Mouse (Mus musculus) heart, postnatal 0 days (tissue): ENCODE data around the gene Rbfox1. TPM values are rescaled to one million over a fixed set of nuclear protein-coding genes. Genes with fewer than 3 reads are reported as not detected.

Experiments used
- ATAC-seq: fragments of 200-750 bp; cut with Nextera tagmentation; 2 replicates; pipeline ENCODE4 v1.8.0; 2017; ENCODE audit warnings: low read depth, moderate number of reproducible peaks, moderate library complexity; ENCODE audit not compliant: insufficient read depth
- DNase-seq: peaks from one replicate; pipeline ENCODE4 v3.0.0-alpha.2; 2016; ENCODE audit warnings: low spot score
- H3K27ac ChIP-seq: fragments of 300-500 bp; sonication (generic); 2 replicates; pipeline ENCODE4 v1.5.1; 2014; ENCODE audit warnings: low read depth, mild to moderate bottlenecking
- H3K27me3 ChIP-seq: fragments of 300-500 bp; sonication (generic); 2 replicates; pipeline ENCODE4 v1.6.1; 2014; ENCODE audit warnings: low read length, mixed read lengths; ENCODE audit not compliant: control insufficient read depth, insufficient read depth
- H3K36me3 ChIP-seq: fragments of 300-500 bp; sonication (generic); replicated peaks from 2 replicates; pipeline ENCODE4 v1.6.1; 2014; ENCODE audit warnings: low read length, mixed read lengths; ENCODE audit not compliant: control insufficient read depth, insufficient read depth
- H3K4me1 ChIP-seq: fragments of 300-500 bp; sonication (generic); 2 replicates; pipeline ENCODE4 v1.6.1; 2014; ENCODE audit warnings: antibody characterized with exemption; ENCODE audit not compliant: control insufficient read depth, insufficient read depth
- H3K4me2 ChIP-seq: fragments of 300-500 bp; sonication (generic); 2 replicates; pipeline ENCODE4 v1.6.1; 2014; ENCODE audit warnings: low read depth, mild to moderate bottlenecking, low read length, moderate library complexity
- H3K4me3 ChIP-seq: fragments of 300-500 bp; sonication (generic); 2 replicates; pipeline ENCODE4 v1.5.1; 2014; ENCODE audit warnings: low read depth, low read length
- H3K9ac ChIP-seq: fragments of 300-500 bp; sonication (generic); replicated peaks from 2 replicates; pipeline ENCODE4 v1.6.1; 2014; ENCODE audit warnings: low read depth, low read length, mixed read lengths
- H3K9me3 ChIP-seq: fragments of 300-500 bp; sonication (generic); replicated peaks from 2 replicates; pipeline ENCODE4 v1.6.1; 2016; ENCODE audit warnings: low read length; ENCODE audit not compliant: control insufficient read depth
- CTCF ChIP-seq: IDR thresholded peaks from 2 replicates; pipeline ENCODE4 v1.5.1; 2016; ENCODE audit warnings: antibody characterized with exemption, control low read depth, low read depth
- EP300 ChIP-seq: IDR thresholded peaks from 2 replicates; pipeline ENCODE4 v1.6.1; 2016; ENCODE audit warnings: antibody characterized with exemption, low read depth
- whole genome bisulfite sequencing: fragments of 180-500 bp; shearing (Covaris S2); extraction: QIAGEN DNeasy Blood & Tissue Kit; methylation state at CpG from one replicate; pipeline ENCODE4 v1.1.7; 2014; 5-methylcytosine and 5-hydroxymethylcytosine counted together
- polyA plus RNA-seq: library from polyadenylated mRNA; unstranded; fragments of >200 nt; fragmentation: Nextera tagmentation; extraction: Ambion mirVana; gene quantifications from 2 replicates; pipeline ENCODE4 v1.2.1, GENCODE M21; 2015
- total RNA-seq: library from RNA; depleted of rRNA; stranded (reverse); fragments of >200 nt; gene quantifications from 2 replicates; pipeline ENCODE4 v1.2.3, GENCODE M21; 2014; ENCODE audit warnings: low replicate concordance

Rbfox1 gene
- total and polyA plus RNA-seq, 2 experiments from 2014 or later, result 6.0 to 15.3 TPM

DNA sequence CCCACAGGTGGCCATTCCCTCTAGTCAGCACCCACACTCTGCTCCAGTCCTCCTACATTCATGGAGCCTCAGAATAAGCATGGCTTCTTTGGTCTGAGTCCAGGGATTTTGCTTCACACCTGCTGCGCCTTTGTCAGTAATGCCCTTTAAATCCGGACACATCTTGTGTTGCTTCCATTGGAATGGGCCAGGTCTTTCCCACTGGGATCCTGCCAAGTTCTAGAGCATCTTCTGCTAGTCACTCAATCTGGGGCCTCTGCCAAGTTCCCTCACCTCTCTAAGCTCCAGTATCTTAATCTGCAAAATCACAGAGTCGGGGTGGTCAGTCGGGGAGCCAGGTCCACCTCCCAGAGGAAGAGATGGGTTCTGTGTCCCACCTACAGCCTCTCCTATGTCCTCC lies 20.8 kb upstream of the Rbfox1 start:
- TF ChIP-seq CTCF, result no peak
- no peak for TF ChIP-seq EP300
- ATAC-seq, result no peak
- H3K4me1 ChIP-seq, result no peaks in the 10 kb centered on the region
- H3K9me3 ChIP-seq, result no peaks in the 10 kb centered on the region
- H3K9ac ChIP-seq, result no peak overlapping the region
- no peak overlapping the region for H3K4me2 ChIP-seq
- 71% methylated on average over 4 of the region's 4 CpGs for whole genome bisulfite sequencing
- H3K4me3 ChIP-seq, result no peak overlapping the region
- no peaks in the 10 kb centered on the region for H3K27me3 ChIP-seq
- no peak overlapping the region for H3K27ac ChIP-seq
- no peaks in the 10 kb centered on the region for H3K36me3 ChIP-seq
- DNase-seq, result no peak

DNA sequence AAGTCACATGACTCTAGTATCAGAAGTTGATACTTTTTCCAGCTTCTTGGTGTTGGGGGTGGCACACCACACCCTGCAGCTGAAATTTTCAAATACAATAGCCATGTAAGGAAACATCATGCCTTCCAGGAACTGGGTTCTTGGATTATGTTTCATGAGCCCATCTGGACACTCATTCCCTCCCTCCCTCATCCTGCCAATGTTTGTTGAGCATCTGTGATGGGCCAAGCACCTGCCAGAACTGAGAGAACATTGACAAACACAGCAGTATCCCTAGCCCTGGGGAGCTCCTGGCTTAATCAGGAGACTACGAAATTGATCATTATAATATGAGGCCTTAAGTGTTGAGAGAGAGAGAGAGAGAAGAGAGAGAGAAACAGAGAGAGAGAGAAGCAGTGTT lies 18.2 kb upstream of the Rbfox1 start:
- 68% methylated on average over 1 of the region's 1 CpGs for WGBS
- no peaks in the 10 kb centered on the region for H3K9me3 ChIP-seq
- H3K4me2 ChIP-seq, result no peak overlapping the region
- no peak for ATAC-seq
- H3K27me3 ChIP-seq, result no peaks in the 10 kb centered on the region
- no peak overlapping the region for H3K9ac ChIP-seq
- H3K4me1 ChIP-seq, result no peaks in the 10 kb centered on the region
- no peak overlapping the region for H3K4me3 ChIP-seq
- no peaks in the 10 kb centered on the region for H3K36me3 ChIP-seq
- TF ChIP-seq CTCF, result no peak
- no peak for TF ChIP-seq EP300
- no peak overlapping the region for H3K27ac ChIP-seq
- no peak for DNase-seq

DNA sequence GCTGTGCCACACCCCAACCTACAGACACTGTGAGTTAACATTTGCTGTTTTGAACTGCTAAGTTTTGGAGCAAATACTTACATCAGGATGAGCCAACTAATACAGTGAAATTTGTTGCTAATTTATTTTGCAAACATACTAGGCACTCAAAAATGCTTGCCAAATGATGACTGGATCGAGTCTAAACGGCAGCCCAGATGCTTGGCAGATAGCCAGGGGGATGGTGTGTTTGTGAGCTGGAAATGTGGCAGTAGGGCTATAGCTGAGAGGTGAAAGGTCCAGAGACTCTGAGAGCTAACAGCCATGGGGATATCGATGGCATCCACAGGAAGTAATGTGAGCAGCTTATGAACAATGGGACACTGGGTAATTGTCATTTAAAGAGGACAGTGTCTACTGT lies 14.8 kb upstream of the Rbfox1 start:
- Histone ChIP-seq H3K4me2 (no peak overlapping the region), H3K4me3 (no peak overlapping the region), H3K9ac (no peak overlapping the region), H3K27ac (no peak overlapping the region), H3K4me1 (no peaks in the 10 kb centered on the region), H3K9me3 (no peaks in the 10 kb centered on the region), H3K27me3 (no peaks in the 10 kb centered on the region), H3K36me3 (no peaks in the 10 kb centered on the region)
- 36% methylated on average over 3 of the region's 3 CpGs for WGBS
- DNase-seq (no peak), ATAC-seq (no peak)
- TF ChIP-seq CTCF (no peak), EP300 (no peak)

GRCm38 (mm10) chr16:5881820-5882219 lies 3.3 kb upstream of the Rbfox1 start:
- TF ChIP-seq EP300, result no peak
- peak; percentile 93 for TF ChIP-seq CTCF

DNA sequence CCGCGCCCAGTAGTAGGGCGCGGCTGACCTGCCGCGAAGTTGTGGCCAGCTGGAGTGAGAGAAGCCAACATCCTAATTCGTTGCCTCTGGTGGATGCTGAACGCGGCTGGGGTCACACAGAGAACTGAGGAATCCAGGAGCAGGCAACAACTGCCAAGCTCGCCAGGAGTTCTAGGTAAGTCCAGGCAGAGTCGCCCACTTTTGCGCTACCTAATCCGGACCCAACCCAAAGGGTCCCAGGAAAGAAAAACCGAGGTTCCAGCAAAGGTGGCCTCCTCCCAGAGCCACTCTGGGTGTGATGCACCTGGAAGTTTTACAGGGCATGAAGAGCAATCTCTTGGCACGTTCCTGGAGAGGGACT lies 515 bp downstream of the Rbfox1 start:
- no peak for ATAC-seq
- Histone ChIP-seq H3K9ac (no peak overlapping the region), H3K27ac (no peak overlapping the region), H3K9me3 (no peaks in the 10 kb centered on the region), H3K4me3 (peak overlapping the region; percentile 44), H3K36me3 (no peaks in the 10 kb centered on the region), H3K27me3 (peaks cover 23% of the 10 kb centered on the region), H3K4me1 (no peaks in the 10 kb centered on the region), H3K4me2 (peak overlapping the region; percentile 67)
- DNase-seq, result no peak
- no peak for TF ChIP-seq CTCF
- no peak for TF ChIP-seq EP300
- WGBS, result 9% methylated on average over 15 of the region's 15 CpGs

More at GRCm38 (mm10) chr16:5881820-5882219, 3.3 kb upstream of the Rbfox1 start:
- H3K27me3 ChIP-seq, result peaks cover 23% of the 10 kb centered on the region
- no peak overlapping the region for H3K4me2 ChIP-seq
- ATAC-seq, result peak; percentile 53; the same call in 1 of the 2 replicates
- DNase-seq, result peak; percentile 79
- H3K9ac ChIP-seq, result no peak overlapping the region
- no peaks in the 10 kb centered on the region for H3K36me3 ChIP-seq
- no peaks in the 10 kb centered on the region for H3K4me1 ChIP-seq
- no peaks in the 10 kb centered on the region for H3K9me3 ChIP-seq
- H3K27ac ChIP-seq, result no peak overlapping the region
- WGBS, result 0% methylated on average over 4 of the region's 4 CpGs
- no peak overlapping the region for H3K4me3 ChIP-seq

DNA sequence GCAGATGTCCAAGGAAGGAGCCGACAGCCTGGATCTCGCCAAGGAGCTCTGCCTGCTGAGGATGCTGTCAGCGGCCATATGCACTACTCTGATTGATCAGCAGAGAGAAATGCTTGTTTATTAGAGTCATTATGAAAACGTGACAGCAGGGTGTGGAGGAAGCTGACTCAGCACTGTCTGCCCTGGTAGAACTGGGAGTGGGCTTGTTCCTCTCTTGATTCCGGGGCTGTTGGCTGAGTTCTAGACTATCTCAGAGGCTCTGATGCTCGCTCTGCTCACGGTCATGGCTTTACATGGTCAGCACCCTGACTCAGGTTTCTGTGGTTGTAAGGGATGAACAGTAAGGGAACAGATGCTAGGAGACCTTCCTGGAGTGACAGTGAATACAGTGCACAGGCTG lies 10.4 kb downstream of the Rbfox1 start:
- no peak for ATAC-seq
- no peaks in the 10 kb centered on the region for H3K36me3 ChIP-seq
- H3K4me1 ChIP-seq, result no peaks in the 10 kb centered on the region
- 59% methylated on average over 7 of the region's 7 CpGs for WGBS
- no peaks in the 10 kb centered on the region for H3K9me3 ChIP-seq
- TF ChIP-seq EP300 (no peak), CTCF (no peak)
- H3K4me2 ChIP-seq, result no peak overlapping the region
- DNase-seq, result no peak
- H3K4me3 ChIP-seq, result no peak overlapping the region
- no peaks in the 10 kb centered on the region for H3K27me3 ChIP-seq
- H3K9ac ChIP-seq, result no peak overlapping the region
- no peak overlapping the region for H3K27ac ChIP-seq
